Comparison of ENCODE assay signal across 9 mouse cellular contexts in genomic region chr4:150757291-150757741, GRCm38 (mm10).
DNase-seq lines count a peak whose midpoint lies in the region; ATAC-seq and TF ChIP-seq lines count a peak whose summit lies in the region.
"Had no signal": no experiment of that assay in that cellular context is flagged by ENCODE, and none has a peak within 500 bp of the region (broad histone marks: within the 10 kb centered on the region; RNA-seq: fewer than 3 reads in every experiment).

No protein-coding gene starts in this region.

- peak; percentile 22 for DNase-seq in thymus, postnatal 14 days
- DNase-seq in thymus, postnatal 10 days (ENCODE audit: low spot score in 2 of 2) = no peak
- peak; percentile 61 for DNase-seq in lung, embryonic 14.5 days
- DNase-seq in B cell, adult 2 months = no peak
- no peak for DNase-seq in cerebellum, adult 9-11 months

- WGBS in forebrain, embryonic 16.5 days = 70% methylated on average over 10 of the region's 10 CpGs
- WGBS in lung, embryonic 14.5 days = 57% methylated on average over 10 of the region's 10 CpGs
- WGBS in stomach, embryonic 15.5 days = 70% methylated on average over 10 of the region's 10 CpGs

- H3K4me3 ChIP-seq in forebrain, embryonic 16.5 days (replicated peaks; ENCODE audit: low read length) = no peak overlapping the region
- no peak overlapping the region for H3K4me3 ChIP-seq in lung, embryonic 14.5 days (ENCODE audit: low read depth, low read length)
- no peak overlapping the region for H3K4me3 ChIP-seq in stomach, embryonic 15.5 days (replicated peaks)
- H3K4me3 ChIP-seq: liver, embryonic 15.5 days had no signal

- H3K9ac ChIP-seq in forebrain, embryonic 16.5 days (replicated peaks; ENCODE audit: low read depth, low read length) = 0 out of 2 replicates have a peak overlapping the region, but pooled peaks have one; percentile 13
- no peak overlapping the region for H3K9ac ChIP-seq in lung, embryonic 14.5 days
- H3K9ac ChIP-seq in stomach, embryonic 15.5 days = no peak overlapping the region
- H3K9ac ChIP-seq: liver, embryonic 15.5 days had no signal

- no peaks in the 10 kb centered on the region for H3K27me3 ChIP-seq in forebrain, embryonic 16.5 days (replicated peaks; ENCODE audit: control insufficient read depth, insufficient read depth, low read length)
- H3K27me3 ChIP-seq in lung, embryonic 14.5 days (ENCODE audit: insufficient read depth, low read length) = no peaks in the 10 kb centered on the region
- no peaks in the 10 kb centered on the region for H3K27me3 ChIP-seq in stomach, embryonic 15.5 days (replicated peaks)
- H3K27me3 ChIP-seq: liver, embryonic 15.5 days had no signal

- peaks cover 16% of the 10 kb centered on the region for H3K4me1 ChIP-seq in forebrain, embryonic 16.5 days (replicated peaks; ENCODE audit: control insufficient read depth, insufficient read depth, low read length)
- peaks cover 27% of the 10 kb centered on the region for H3K4me1 ChIP-seq in lung, embryonic 14.5 days (ENCODE audit: insufficient read depth)
- H3K4me1 ChIP-seq in stomach, embryonic 15.5 days = peaks cover 19% of the 10 kb centered on the region
- H3K4me1 ChIP-seq: liver, embryonic 15.5 days had no signal

- TF ChIP-seq CTCF in lung, embryonic 14.5 days (IDR thresholded peaks at IDR 0.05; ENCODE audit: low read depth) = peak; percentile 60

- H3K4me2 ChIP-seq in forebrain, embryonic 16.5 days (ENCODE audit: low read length) = no peak overlapping the region
- no peak overlapping the region for H3K4me2 ChIP-seq in lung, embryonic 14.5 days
- H3K4me2 ChIP-seq in stomach, embryonic 15.5 days = no peak overlapping the region
- H3K4me2 ChIP-seq: liver, embryonic 15.5 days had no signal

- no peak overlapping the region for H3K27ac ChIP-seq in forebrain, embryonic 16.5 days (ENCODE audit: low read length)
- peak overlapping the region; percentile 90 for H3K27ac ChIP-seq in lung, embryonic 14.5 days (ENCODE audit: low read depth)
- H3K27ac ChIP-seq in stomach, embryonic 15.5 days = peak overlapping the region; percentile 37; the same call in 1 of the 2 replicates
- H3K27ac ChIP-seq: liver, embryonic 15.5 days had no signal

- H3K36me3 ChIP-seq in forebrain, embryonic 16.5 days (ENCODE audit: control insufficient read depth, insufficient read depth) = no peaks in the 10 kb centered on the region
- H3K36me3 ChIP-seq in lung, embryonic 14.5 days (ENCODE audit: insufficient read depth) = no peaks in the 10 kb centered on the region
- no peaks in the 10 kb centered on the region for H3K36me3 ChIP-seq in stomach, embryonic 15.5 days
- H3K36me3 ChIP-seq: liver, embryonic 15.5 days had no signal

- no peaks in the 10 kb centered on the region for H3K9me3 ChIP-seq in forebrain, embryonic 16.5 days (ENCODE audit: control insufficient read depth, low read length)
- H3K9me3 ChIP-seq in lung, embryonic 14.5 days (ENCODE audit: low read depth, low read length) = no peaks in the 10 kb centered on the region
- H3K9me3 ChIP-seq in stomach, embryonic 15.5 days = no peaks in the 10 kb centered on the region
- H3K9me3 ChIP-seq: liver, embryonic 15.5 days had no signal

- no peak for ATAC-seq in forebrain, embryonic 16.5 days
- ATAC-seq in lung, embryonic 14.5 days (ENCODE audit: insufficient read depth) = no peak
- no peak for ATAC-seq in stomach, embryonic 15.5 days (ENCODE audit: insufficient read depth, low FRiP score, low read depth)
- ATAC-seq in cerebellum, adult (ENCODE audit: insufficient number of reproducible peaks, low FRiP score, low TSS enrichment) = no peak

Comparison
In these comparisons a context has a peak if more than half of its experiments do, and no peak if none do; other contexts are left out.
1. DNase-seq: peak in thymus, postnatal 14 days (single experiment) and lung, embryonic 14.5 days (single experiment); none in thymus, postnatal 10 days (0 of 2), B cell, adult 2 months (0 of 2) and cerebellum, adult 9-11 months (single experiment).